Mouse (Mus musculus) liver, postnatal 0 days (tissue): ENCODE results near the gene Cox4i1. TPM values are rescaled to one million over a fixed set of nuclear protein-coding genes. Genes with fewer than 3 reads are reported as not detected.
A peak's percentile ranks its signal among the peaks of the same experiment; 100 is the strongest.

ENCODE experiments used
- ATAC-seq: fragments of 200-750 bp; cut with Nextera tagmentation; 2 replicates; pipeline ENCODE4 v1.8.0; 2017; ENCODE audit warnings: mild to moderate bottlenecking, moderate library complexity
- DNase-seq: peaks from one replicate; pipeline ENCODE4 v3.0.0-alpha.2; 2016
- H3K27ac ChIP-seq: fragments of 300-500 bp; sonication (generic); 2 replicates; pipeline ENCODE4 v1.5.1; 2014; ENCODE audit warnings: antibody characterized with exemption, moderate library complexity, mild to moderate bottlenecking, low read depth
- H3K27me3 ChIP-seq: fragments of 300-500 bp; sonication (generic); 2 replicates; pipeline ENCODE4 v1.6.1; 2014; ENCODE audit warnings: low read length, control low read depth, mixed read lengths; ENCODE audit not compliant: insufficient read depth
- H3K36me3 ChIP-seq: fragments of 300-500 bp; sonication (generic); replicated peaks from 2 replicates; pipeline ENCODE4 v1.6.1; 2014; ENCODE audit warnings: mild to moderate bottlenecking, control low read depth, low read length, moderate library complexity, mixed read lengths; ENCODE audit not compliant: insufficient read depth
- H3K4me1 ChIP-seq: fragments of 300-500 bp; sonication (generic); 2 replicates; pipeline ENCODE4 v1.6.1; 2014; ENCODE audit warnings: antibody characterized with exemption, mild to moderate bottlenecking, control low read depth; ENCODE audit not compliant: insufficient read depth
- H3K4me2 ChIP-seq: fragments of 300-500 bp; sonication (generic); 2 replicates; pipeline ENCODE4 v1.6.1; 2014; ENCODE audit warnings: low read depth, mild to moderate bottlenecking, low read length, moderate library complexity, mixed read lengths
- H3K4me3 ChIP-seq: fragments of 300-500 bp; sonication (generic); 2 replicates; pipeline ENCODE4 v1.5.1; 2014; ENCODE audit warnings: low read depth, low read length
- H3K9ac ChIP-seq: fragments of 300-500 bp; sonication (generic); replicated peaks from 2 replicates; pipeline ENCODE4 v1.6.1; 2014; ENCODE audit warnings: mild to moderate bottlenecking, moderate library complexity
- H3K9me3 ChIP-seq: fragments of 300-500 bp; sonication (generic); 2 replicates; pipeline ENCODE4 v1.6.1; 2016; ENCODE audit warnings: mild to moderate bottlenecking, control low read depth, low read length, mixed read lengths
- CTCF ChIP-seq: sonication (generic); IDR thresholded peaks from 2 replicates; pipeline ENCODE4 v1.5.1; 2016; ENCODE audit warnings: antibody characterized with exemption, low read depth
- EP300 ChIP-seq: IDR thresholded peaks from 2 replicates; pipeline ENCODE4 v1.6.1; 2016; ENCODE audit warnings: antibody characterized with exemption, low read depth, mild to moderate bottlenecking
- WGBS: fragments of 180-500 bp; shearing (Covaris S2); extraction: QIAGEN DNeasy Blood & Tissue Kit; methylation state at CpG from one replicate; pipeline ENCODE4 v1.1.7; 2014; ENCODE audit not compliant: insufficient replicate concordance; 5-methylcytosine and 5-hydroxymethylcytosine counted together
- polyA plus RNA-seq: library from polyadenylated mRNA; unstranded; fragments of >200 nt; fragmentation: Nextera tagmentation; extraction: Ambion mirVana; gene quantifications from 2 replicates; pipeline ENCODE4 v1.2.1, GENCODE M21; 2015

Gene Cox4i1
- polyA plus RNA-seq, result 1,191 and 1,240 TPM in 2 replicates

GRCm38 (mm10) chr8:120667561-120668373 lies at the start of gene Cox4i1, which contains the start of gene Gm27021:
Gene Cox4i1 (plus strand): TSS chr8:120668222.
Gene Gm27021 (minus strand): TSS chr8:120668079.
- peak within 1 kb of the TSS; percentile 85 for H3K4me2 ChIP-seq
- peaks cover 31% of the 10 kb centered on the region for H3K4me1 ChIP-seq
- TF ChIP-seq EP300 (no peak), CTCF (peak; percentile 25)
- peak within 1 kb of the TSS; percentile 89 for H3K4me3 ChIP-seq
- H3K9ac ChIP-seq, result peak within 1 kb of the TSS; percentile 96
- DNase-seq (peak; percentile 99), ATAC-seq (peak; percentile 94)
- H3K36me3 ChIP-seq, result peaks cover 29% of the 10 kb centered on the region
- under 1% methylated on average over 91 of the region's 105 CpGs for WGBS
- H3K9me3 ChIP-seq, result no peaks in the 10 kb centered on the region
- H3K27ac ChIP-seq, result peak within 1 kb of the TSS; percentile 97
- no peaks in the 10 kb centered on the region for H3K27me3 ChIP-seq

GRCm38 (mm10) chr8:120619235-120620180 lies 48.5 kb upstream of the Cox4i1 start:
- H3K9ac ChIP-seq, result no peak overlapping the region
- H3K4me1 ChIP-seq, result peaks cover 19% of the 10 kb centered on the region
- peak; percentile 84 for ATAC-seq

GRCm38 (mm10) chr8:120620441-120620840 lies 47.6 kb upstream of the Cox4i1 start:
- Histone ChIP-seq H3K9me3 (no peaks in the 10 kb centered on the region), H3K9ac (0 out of 2 replicates have a peak overlapping the region, but pooled peaks have one; percentile 34), H3K4me1 (peaks cover 19% of the 10 kb centered on the region), H3K4me3 (no peak overlapping the region), H3K36me3 (no peaks in the 10 kb centered on the region), H3K4me2 (peak overlapping the region; percentile 6; the same call in 1 of the 2 replicates), H3K27ac (peak overlapping the region; percentile 97), H3K27me3 (no peaks in the 10 kb centered on the region)
- TF ChIP-seq CTCF (no peak), EP300 (no peak)
- WGBS, result 49% methylated on average over 7 of the region's 7 CpGs
- ATAC-seq (peak; percentile 1; the same call in 1 of the 2 replicates), DNase-seq (no peak)

More at GRCm38 (mm10) chr8:120619235-120620180, 48.5 kb upstream of the Cox4i1 start:
- Histone ChIP-seq H3K36me3 (no peaks in the 10 kb centered on the region), H3K4me3 (no peak overlapping the region), H3K9me3 (no peaks in the 10 kb centered on the region), H3K27me3 (no peaks in the 10 kb centered on the region), H3K4me2 (0 out of 2 replicates have a peak overlapping the region, but pooled peaks have one; percentile 6), H3K27ac (peak overlapping the region; percentile 97)
- WGBS, result 57% methylated on average over 11 of the region's 11 CpGs
- TF ChIP-seq EP300 (peak; percentile 44), CTCF (no peak)
- DNase-seq, result peak; percentile 56

- Histone ChIP-seq H3K27me3 (no peaks in the 10 kb centered on the region), H3K4me2 (no peak overlapping the region), H3K4me3 (no peak overlapping the region), H3K27ac (peak overlapping the region; percentile 77), H3K4me1 (peaks cover 19% of the 10 kb centered on the region), H3K9me3 (no peaks in the 10 kb centered on the region), H3K9ac (no peak overlapping the region), H3K36me3 (no peaks in the 10 kb centered on the region)
- ATAC-seq (peak; percentile 57), DNase-seq (peak; percentile 66)
- no peak for TF ChIP-seq CTCF
- peak; percentile 18; the same call in 1 of the 2 replicates for TF ChIP-seq EP300
- 68% methylated on average over 14 of the region's 14 CpGs for WGBS
Observed at GRCm38 (mm10) chr8:120622161-120622560, 45.9 kb upstream of the Cox4i1 start.

- Histone ChIP-seq H3K9me3 (no peaks in the 10 kb centered on the region), H3K27ac (no peak overlapping the region), H3K4me1 (peaks cover 19% of the 10 kb centered on the region), H3K36me3 (no peaks in the 10 kb centered on the region), H3K9ac (no peak overlapping the region), H3K4me3 (no peak overlapping the region), H3K4me2 (no peak overlapping the region), H3K27me3 (no peaks in the 10 kb centered on the region)
- DNase-seq (no peak), ATAC-seq (no peak)
- 65% methylated on average over 2 of the region's 2 CpGs for WGBS
- TF ChIP-seq EP300, result no peak
- no peak for TF ChIP-seq CTCF
Observed at GRCm38 (mm10) chr8:120623608-120624007, 44.4 kb upstream of the Cox4i1 start.
